Mouse (Mus musculus): Measurements from ENCODE around the gene Col11a1.

Gene Col11a1

DNA sequence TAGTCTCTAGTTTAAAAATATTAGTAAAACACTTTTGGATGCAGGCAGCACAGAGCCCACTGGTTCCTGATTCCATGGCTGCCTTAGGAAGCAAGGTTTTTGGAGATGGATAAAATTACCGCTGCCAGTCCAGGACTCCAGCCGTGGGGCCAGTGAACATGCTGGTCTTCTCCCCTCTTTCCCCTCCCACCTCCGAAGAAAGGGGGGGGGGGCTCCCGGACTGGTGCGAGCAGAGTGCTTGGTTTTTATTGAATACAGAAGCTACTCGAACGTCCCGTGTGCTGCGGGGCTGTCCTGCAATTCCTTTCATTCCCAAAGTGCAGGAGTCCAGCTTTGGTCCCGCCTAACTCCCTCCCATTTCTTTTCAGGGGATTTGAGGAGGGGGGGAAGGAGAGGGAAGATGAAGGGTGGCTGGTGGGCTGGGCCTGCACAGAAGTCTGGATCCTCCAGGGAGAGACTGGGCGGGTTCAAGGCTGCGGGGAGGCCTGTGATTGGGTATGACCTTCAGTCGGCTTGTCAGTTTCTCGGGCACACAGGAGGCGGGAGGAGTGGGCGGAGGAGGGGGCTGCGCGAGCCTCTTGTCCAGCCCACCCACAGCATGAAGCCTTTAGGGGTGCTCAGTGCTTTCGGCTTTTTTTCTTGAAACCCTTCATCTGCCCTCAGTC, at the start of gene Col11a1:
Col11a1 (plus strand) TSS at position 570 of the 665 bp plus-strand sequence.
- in situ Hi-C loops (cut with MseI, MboI), result no loop called here

GRCm38 (mm10) chr3:113990936-113991335, 39.4 kb upstream of the Col11a1 start:
- in situ Hi-C loops (cut with MseI, MboI), result no loop called here

GRCm38 (mm10) chr3:114030886-114031285, 546 bp downstream of the Col11a1 start:
- in situ Hi-C loops (cut with MseI, MboI), result no loop called here

- in situ Hi-C loops (cut with MseI, MboI), result no loop called here
Measured at GRCm38 (mm10) chr3:114031351-114032213, 1.2 kb downstream of the Col11a1 start.

DNA sequence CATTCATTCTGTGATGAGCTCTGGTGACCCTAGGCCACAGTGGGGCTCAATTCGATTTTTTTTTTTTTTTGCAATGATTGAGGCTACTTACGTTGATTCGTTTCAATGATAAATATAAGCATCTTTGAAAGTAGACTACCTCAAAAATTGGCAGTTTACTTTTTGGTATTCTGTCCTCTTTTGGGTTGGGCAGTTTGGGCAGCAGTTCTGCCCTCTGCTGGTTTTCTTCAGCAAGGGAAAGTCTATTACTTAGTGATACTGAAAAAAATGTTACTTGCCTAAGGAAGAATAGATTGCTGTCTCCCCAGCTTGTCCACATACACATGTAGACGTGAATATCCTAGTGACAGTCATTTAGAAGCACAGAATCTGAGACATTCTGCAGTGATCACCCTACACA, 2.0 kb downstream of the Col11a1 start:
- in situ Hi-C loops (cut with MseI, MboI), result no loop called here

DNA sequence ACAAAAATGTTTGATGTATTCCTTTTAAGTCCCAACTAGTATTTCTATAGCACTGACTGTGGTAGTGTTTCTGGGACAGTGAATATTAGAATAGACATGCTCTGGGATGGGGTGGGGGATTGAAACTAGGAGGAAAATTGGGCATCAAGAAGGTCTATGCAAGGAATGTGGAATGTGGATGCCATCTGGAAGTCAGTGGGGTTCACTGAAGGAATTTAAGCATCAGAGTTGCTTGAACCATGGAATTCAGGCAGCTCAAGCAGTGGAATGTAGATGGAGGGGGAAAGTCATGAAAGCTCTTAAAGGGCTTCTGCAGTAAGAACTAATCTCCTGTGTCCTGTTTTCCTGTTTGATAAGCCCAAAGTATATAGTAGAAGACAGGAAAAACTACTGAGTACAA, 22.1 kb downstream of the Col11a1 start:
- in situ Hi-C loops (cut with MseI, MboI), result no loop called here

DNA sequence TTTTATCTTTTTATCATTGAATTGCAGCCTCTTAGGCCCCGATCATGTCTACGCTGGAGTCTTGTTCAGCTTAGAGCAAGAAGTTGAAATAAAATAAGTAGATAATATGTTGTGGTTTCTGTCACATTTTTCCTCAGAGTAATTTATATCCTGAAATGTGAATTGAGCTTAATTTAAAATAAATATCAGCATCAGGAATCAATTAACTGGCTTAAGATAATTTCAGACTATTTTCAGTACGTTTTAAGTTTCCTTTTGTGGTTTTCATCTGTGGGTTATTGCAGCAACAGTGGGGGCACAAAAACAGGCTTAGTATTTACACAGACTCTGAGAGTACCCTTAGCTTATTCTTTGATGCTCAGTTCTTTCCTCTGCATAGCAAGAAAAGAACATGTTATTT, 23.2 kb downstream of the Col11a1 start:
- in situ Hi-C loops (cut with MseI, MboI), result no loop called here

GRCm38 (mm10) chr3:114065123-114065522, 34.8 kb downstream of the Col11a1 start:
- in situ Hi-C loops (cut with MseI, MboI), result no loop called here

GRCm38 (mm10) chr3:114065587-114065986, 35.2 kb downstream of the Col11a1 start:
- in situ Hi-C loops (cut with MseI, MboI), result no loop called here

DNA sequence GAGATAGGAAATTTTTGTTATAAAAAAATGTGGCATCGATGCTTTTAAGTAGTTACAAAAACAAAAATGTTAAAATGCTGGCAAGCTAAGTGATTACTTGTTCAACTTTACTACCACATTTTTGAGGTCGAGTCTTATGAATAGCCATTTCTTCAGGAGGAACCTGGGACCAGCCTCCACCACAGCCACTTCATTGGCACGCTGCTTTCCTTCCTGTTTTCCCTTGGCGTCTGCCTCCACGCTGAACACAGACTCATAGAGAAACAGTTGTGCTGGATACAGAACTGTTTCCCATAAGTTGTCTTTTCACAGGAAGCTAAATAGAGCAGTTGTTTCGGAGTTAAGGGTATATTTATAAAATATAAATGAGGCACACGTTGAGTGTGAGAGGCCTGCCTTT, 69.0 kb downstream of the Col11a1 start:
- in situ Hi-C loops (cut with MseI, MboI), result no loop called here

DNA sequence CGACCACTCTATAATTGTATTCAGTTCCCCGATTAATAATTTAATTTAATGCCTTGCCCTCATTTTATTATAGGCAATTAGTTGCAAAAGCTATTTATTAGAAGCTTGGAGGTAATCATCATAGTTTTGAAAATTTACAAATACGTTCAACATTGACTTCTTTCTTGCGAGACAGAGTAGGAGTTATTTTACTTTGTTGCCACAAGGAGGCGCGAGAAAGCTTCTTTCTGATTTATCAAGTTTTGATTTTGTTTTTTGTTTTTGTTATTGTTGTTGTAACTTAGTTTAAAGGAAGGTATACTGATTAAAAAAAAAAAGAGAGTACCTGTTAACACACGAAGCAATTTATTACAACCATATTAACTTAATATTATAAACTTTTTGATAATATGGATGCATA, 76.8 kb downstream of the Col11a1 start:
- in situ Hi-C loops (cut with MseI, MboI), result no loop called here

GRCm38 (mm10) chr3:114147140-114147539, 116.8 kb downstream of the Col11a1 start:
- in situ Hi-C loops (cut with MseI, MboI), result no loop called here

DNA sequence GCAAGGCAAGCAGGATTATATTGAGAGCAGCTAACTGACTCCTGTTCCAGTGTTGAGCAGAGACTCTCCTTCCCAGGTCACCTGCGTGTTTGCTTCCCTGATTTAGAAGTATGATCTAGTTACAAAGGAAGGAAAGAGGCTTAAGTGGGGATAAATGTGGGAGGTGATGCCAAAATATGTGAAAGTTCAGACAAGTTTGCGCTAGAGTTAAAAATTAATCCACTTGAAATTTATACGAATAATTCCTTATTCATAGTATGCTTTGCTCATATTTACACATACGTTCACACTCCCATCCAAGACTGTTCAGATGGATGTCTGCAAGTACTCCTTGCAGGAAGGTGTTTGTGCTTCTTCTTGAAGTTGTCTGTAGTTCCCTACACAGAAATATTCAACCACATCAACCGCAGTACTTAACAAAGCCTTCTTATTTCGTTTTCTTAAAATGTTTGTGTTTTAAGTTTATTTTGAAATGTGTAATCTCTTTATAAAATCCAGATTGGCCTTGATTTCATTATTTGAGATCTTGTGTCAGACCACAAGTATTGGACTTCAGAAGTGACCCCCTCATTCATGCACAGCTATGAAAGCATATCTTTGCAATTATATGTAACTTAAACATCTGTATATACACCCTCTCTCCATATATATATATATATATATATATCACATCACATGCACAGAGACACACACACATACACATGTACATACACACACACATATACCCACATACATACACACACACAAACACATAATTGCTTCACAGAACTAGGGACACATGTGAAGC, 167.8 kb downstream of the Col11a1 start:
- in situ Hi-C loops (cut with MseI, MboI), result no loop called here

GRCm38 (mm10) chr3:114212255-114212654, 181.9 kb downstream of the Col11a1 start:
- in situ Hi-C loops (cut with MseI, MboI), result no loop called here

- in situ Hi-C loops (cut with MseI, MboI), result no loop called here
Measured at GRCm38 (mm10) chr3:114216105-114216504, 185.8 kb downstream of the Col11a1 start.

GRCm38 (mm10) chr3:114229501-114229900, 199.2 kb downstream of the Col11a1 start:
- in situ Hi-C loops (cut with MseI, MboI), result no loop called here
